Mouse (Mus musculus) G1E (cell line): Measurements from ENCODE around the gene Eps8. TPM values are rescaled to one million over a fixed set of nuclear protein-coding genes. Genes with fewer than 3 reads are reported as not detected.

Source experiments
- ATAC-seq: 2 replicates; pipeline ENCODE4 v1.8.0; 2016; ENCODE audit warnings: mild to moderate bottlenecking; ENCODE audit not compliant: insufficient number of reproducible peaks, poor library complexity, low FRiP score, severe bottlenecking; ENCODE audit errors: extremely low read depth
- DNase-seq: peaks from one replicate; pipeline ENCODE4 v3.0.0; 2012; ENCODE audit warnings: low spot score
- H3K27me3 ChIP-seq: 2 replicates; pipeline ENCODE4 v1.6.1; 2012; ENCODE audit warnings: mild to moderate bottlenecking, low read length, inconsistent platforms; ENCODE audit not compliant: insufficient read depth
- H3K36me3 ChIP-seq: replicated peaks from 2 replicates; pipeline ENCODE3; 2012; ENCODE audit warnings: mild to moderate bottlenecking, inconsistent platforms
- H3K4me1 ChIP-seq: 2 replicates; pipeline ENCODE4 v1.6.1; 2012; ENCODE audit warnings: low read depth, low read length, inconsistent platforms, mixed read lengths; ENCODE audit not compliant: insufficient read depth
- H3K4me3 ChIP-seq: 2 replicates; pipeline ENCODE4 v1.5.1; 2012; ENCODE audit warnings: low read depth, mild to moderate bottlenecking, inconsistent platforms, low read length, moderate library complexity, mixed read lengths
- H3K9me3 ChIP-seq: replicated peaks from 2 replicates; pipeline ENCODE4 v1.6.1; 2012; ENCODE audit warnings: inconsistent platforms
- CTCF ChIP-seq: IDR thresholded peaks from 2 replicates; pipeline ENCODE4 v1.5.1; 2012; ENCODE audit warnings: low read depth, low read length, inconsistent platforms, mixed read lengths
- GATA1 ChIP-seq: IDR thresholded peaks from 2 replicates; pipeline ENCODE4 v1.6.1; 2012; ENCODE audit warnings: borderline replicate concordance, low read length, inconsistent platforms, mixed read lengths
- GATA2 ChIP-seq: IDR thresholded peaks from 2 replicates; pipeline ENCODE4 v1.6.1; 2012; ENCODE audit warnings: low read depth, low read length, inconsistent platforms, borderline replicate concordance
- POLR2AphosphoS5 ChIP-seq: IDR thresholded peaks from 2 replicates; pipeline ENCODE4 v1.6.1; 2012; ENCODE audit warnings: low read depth, low read length, inconsistent platforms; ENCODE audit not compliant: insufficient replicate concordance
- TAL1 ChIP-seq: conservative IDR thresholded peaks from 2 replicates; pipeline ENCODE4 v1.6.1; 2012; ENCODE audit warnings: low read depth, low read length, inconsistent platforms, mixed read lengths
- polyA plus RNA-seq: library from polyadenylated mRNA; stranded (reverse); fragments of >175 nt; gene quantifications from 2 replicates; pipeline ENCODE4 v1.2.3, GENCODE M21; 2012
- total RNA-seq, 2 experiments: library from RNA; stranded (forward) in 1 of 2; stranded (reverse) in 1 of 2; fragments of 200-1000 nt in 1 of 2; fragments of >200 nt in 1 of 2; fragmentation: Nextera tagmentation in 1 of 2; gene quantifications; 2 replicates each; pipeline ENCODE4 v1.2.3; 2014 to 2017

The Eps8 gene
- total and polyA plus RNA-seq, 3 experiments = 0.33 TPM; not detected in 2

DNA sequence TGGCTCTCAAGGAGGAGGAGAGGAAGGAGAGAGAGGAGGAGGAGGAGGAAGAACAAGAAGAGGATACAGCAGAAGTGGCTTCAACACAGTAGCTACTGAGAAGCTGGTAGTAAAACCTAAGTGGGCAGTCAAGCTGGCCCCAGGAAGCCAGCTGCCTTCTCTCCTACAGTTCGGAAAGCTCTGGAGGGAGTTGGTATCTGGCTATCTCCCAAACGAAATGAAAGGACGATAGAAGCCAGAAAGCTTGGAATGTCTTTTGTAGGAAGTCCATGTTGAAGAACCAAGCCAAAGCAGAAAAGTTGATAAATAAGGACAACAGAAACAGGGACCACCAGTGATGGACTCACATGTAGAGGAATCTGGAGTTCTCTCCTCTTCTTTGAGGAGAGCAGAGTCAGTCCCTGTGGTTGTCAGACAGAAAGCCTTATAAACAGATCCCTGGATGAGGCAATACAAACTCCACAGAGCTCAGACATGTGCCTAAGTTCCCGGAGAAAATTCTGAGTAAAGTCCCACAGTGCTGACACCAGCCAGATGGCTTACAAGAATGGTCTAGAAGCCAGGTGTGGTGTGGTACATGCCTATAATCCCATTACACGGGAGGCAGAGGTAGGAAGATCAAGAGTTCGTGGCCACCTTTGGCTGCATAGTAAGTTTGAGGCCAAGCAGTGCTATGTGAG lies 73.2 kb downstream of the Eps8 start:
- H3K4me3 ChIP-seq = no peak overlapping the region
- H3K4me1 ChIP-seq = no peaks in the 10 kb centered on the region
- no peak for TF ChIP-seq GATA2
- no peak for TF ChIP-seq POLR2AphosphoS5
- no peak for TF ChIP-seq CTCF
- no peak for TF ChIP-seq GATA1
- TF ChIP-seq TAL1 = no peak
- peaks cover 51% of the 10 kb centered on the region for H3K9me3 ChIP-seq
- ATAC-seq (no peak), DNase-seq (no peak)
- H3K27me3 ChIP-seq = no peaks in the 10 kb centered on the region
- no peaks in the 10 kb centered on the region for H3K36me3 ChIP-seq

- Histone ChIP-seq H3K9me3 (peaks cover 55% of the 10 kb centered on the region), H3K36me3 (no peaks in the 10 kb centered on the region), H3K4me1 (no peaks in the 10 kb centered on the region), H3K4me3 (peak overlapping the region; percentile 23; the same call in 1 of the 2 replicates), H3K27me3 (no peaks in the 10 kb centered on the region)
- TF ChIP-seq TAL1 (no peak), GATA1 (no peak), GATA2 (no peak), CTCF (no peak), POLR2AphosphoS5 (no peak)
- ATAC-seq (no peak), DNase-seq (no peak)
These were observed 74.2 kb downstream of the Eps8 start for GRCm38 (mm10) chr6:137580503-137580902.

- no peaks in the 10 kb centered on the region for H3K36me3 ChIP-seq
- TF ChIP-seq POLR2AphosphoS5 = no peak
- TF ChIP-seq GATA2 = no peak
- TF ChIP-seq TAL1 = no peak
- TF ChIP-seq CTCF = no peak
- TF ChIP-seq GATA1 = no peak
- DNase-seq (no peak), ATAC-seq (no peak)
- no peak overlapping the region for H3K4me3 ChIP-seq
- H3K9me3 ChIP-seq = peaks cover 50% of the 10 kb centered on the region
- no peaks in the 10 kb centered on the region for H3K4me1 ChIP-seq
- H3K27me3 ChIP-seq = no peaks in the 10 kb centered on the region
These were observed 77.9 kb downstream of the Eps8 start for GRCm38 (mm10) chr6:137576670-137577371.

GRCm38 (mm10) chr6:137576091-137576490 lies 78.6 kb downstream of the Eps8 start:
- H3K36me3 ChIP-seq = no peaks in the 10 kb centered on the region
- H3K4me3 ChIP-seq = no peak overlapping the region
- DNase-seq (no peak), ATAC-seq (no peak)
- no peak for TF ChIP-seq GATA2
- TF ChIP-seq POLR2AphosphoS5 = no peak
- no peak for TF ChIP-seq GATA1
- TF ChIP-seq CTCF = no peak
- no peak for TF ChIP-seq TAL1
- no peaks in the 10 kb centered on the region for H3K27me3 ChIP-seq
- peaks cover 52% of the 10 kb centered on the region for H3K9me3 ChIP-seq
- H3K4me1 ChIP-seq = no peaks in the 10 kb centered on the region

- Histone ChIP-seq H3K36me3 (no peaks in the 10 kb centered on the region), H3K4me1 (no peaks in the 10 kb centered on the region), H3K27me3 (no peaks in the 10 kb centered on the region), H3K4me3 (no peak overlapping the region), H3K9me3 (peaks cover 47% of the 10 kb centered on the region)
- no peak for TF ChIP-seq CTCF
- TF ChIP-seq GATA2 = no peak
- TF ChIP-seq POLR2AphosphoS5 = no peak
- no peak for TF ChIP-seq GATA1
- no peak for TF ChIP-seq TAL1
- ATAC-seq (no peak), DNase-seq (no peak)
These were observed 80.8 kb downstream of the Eps8 start for GRCm38 (mm10) chr6:137573897-137574296.

- DNase-seq = no peak
These were observed 84.0 kb downstream of the Eps8 start for GRCm38 (mm10) chr6:137570718-137571131.

More at GRCm38 (mm10) chr6:137570718-137571131, 84.0 kb downstream of the Eps8 start:
- Histone ChIP-seq H3K27me3 (no peaks in the 10 kb centered on the region), H3K4me1 (no peaks in the 10 kb centered on the region), H3K4me3 (no peak overlapping the region), H3K36me3 (no peaks in the 10 kb centered on the region), H3K9me3 (peaks cover 51% of the 10 kb centered on the region)
- no peak for ATAC-seq
- TF ChIP-seq GATA2 (no peak), TAL1 (no peak), GATA1 (no peak), POLR2AphosphoS5 (no peak), CTCF (no peak)
